Comparison of ENCODE assay signal across 9 mouse cellular contexts in genomic region chr7:112467687-112468111, GRCm38 (mm10). TPM values are rescaled to one million over a fixed set of nuclear protein-coding genes. Genes with fewer than 3 reads are reported as not detected.
A peak's percentile ranks its signal among the peaks of the same experiment; 100 is the strongest.
DNase-seq lines count a peak whose midpoint lies in the region; ATAC-seq and TF ChIP-seq lines count a peak whose summit lies in the region.
"Had no signal": no experiment of that assay in that cellular context is flagged by ENCODE, and none has a peak within 500 bp of the region (broad histone marks: within the 10 kb centered on the region; RNA-seq: fewer than 3 reads in every experiment).

No protein-coding gene starts in this region.

- no peak for TF ChIP-seq EP300 in heart, postnatal 0 days (IDR thresholded peaks at IDR 0.05; ENCODE audit: low read depth)

- H3K4me3 ChIP-seq in forebrain, embryonic 10.5 days: no peak overlapping the region
- no peak overlapping the region for H3K4me3 ChIP-seq in heart, postnatal 0 days (ENCODE audit: low read depth, low read length)
- no peak overlapping the region for H3K4me3 ChIP-seq in midbrain, postnatal 0 days (ENCODE audit: low read depth, low read length)

- peak overlapping the region; percentile 34; the same call in 1 of the 2 replicates for H3K9ac ChIP-seq in heart, postnatal 0 days (replicated peaks; ENCODE audit: low read depth, low read length)
- H3K9ac ChIP-seq in midbrain, postnatal 0 days (replicated peaks; ENCODE audit: low read length, poor library complexity, severe bottlenecking): no peak overlapping the region

- peak; percentile 64 for DNase-seq in adrenal gland, adult 2 months
- no peak for DNase-seq in adrenal gland, adult 8-10 months
- peak; percentile 65 for DNase-seq in forebrain, embryonic 10.5 days (ENCODE audit: extremely low spot score, low spot score)
- DNase-seq in heart, postnatal 0 days (ENCODE audit: low spot score): peak; percentile 58
- DNase-seq in kidney, postnatal 36 days: peak; percentile 52
- peak; percentile 66 for DNase-seq in midbrain, postnatal 0 days (ENCODE audit: low spot score)
- peak; percentile 72 to 83 for DNase-seq in urinary bladder, postnatal 36 days (ENCODE audit: low spot score in 2 of 2)
- DNase-seq in MN1 (ENCODE audit: low spot score): no peak

- peak; percentile 73 for ATAC-seq in heart, postnatal 0 days (ENCODE audit: insufficient read depth, low read depth)
- ATAC-seq in midbrain, postnatal 0 days (ENCODE audit: low FRiP score): no peak

- WGBS in forebrain, embryonic 10.5 days: 16% methylated on average over 11 of the region's 11 CpGs
- 24% methylated on average over 11 of the region's 11 CpGs for WGBS in heart, postnatal 0 days
- WGBS in midbrain, postnatal 0 days: 30% methylated on average over 11 of the region's 11 CpGs

- no peak for TF ChIP-seq CTCF in heart, postnatal 0 days (IDR thresholded peaks at IDR 0.05; ENCODE audit: low read depth)
- no peak for TF ChIP-seq CTCF in midbrain, postnatal 0 days (IDR thresholded peaks at IDR 0.05)

- H3K27ac ChIP-seq in forebrain, embryonic 10.5 days: peak overlapping the region; percentile 79
- peak overlapping the region; percentile 73 for H3K27ac ChIP-seq in heart, postnatal 0 days (ENCODE audit: low read depth)
- H3K27ac ChIP-seq in midbrain, postnatal 0 days (ENCODE audit: low read depth, low read length): peak overlapping the region; percentile 38; the same call in 1 of the 2 replicates

- no peak overlapping the region for H3K4me2 ChIP-seq in heart, postnatal 0 days (ENCODE audit: low read depth, low read length)
- no peak overlapping the region for H3K4me2 ChIP-seq in midbrain, postnatal 0 days (ENCODE audit: low read depth, low read length, poor library complexity, severe bottlenecking)

- peaks cover 7% of the 10 kb centered on the region; the same call in 1 of the 2 replicates for H3K36me3 ChIP-seq in forebrain, embryonic 10.5 days (replicated peaks)
- 0 out of 2 replicates have a peak, but pooled peaks cover 3% of the 10 kb centered on the region for H3K36me3 ChIP-seq in heart, postnatal 0 days (replicated peaks; ENCODE audit: control insufficient read depth, insufficient read depth, low read length)
- no peaks in the 10 kb centered on the region for H3K36me3 ChIP-seq in midbrain, postnatal 0 days (ENCODE audit: insufficient read depth, low read length)

- peaks cover 67% of the 10 kb centered on the region for H3K4me1 ChIP-seq in forebrain, embryonic 10.5 days
- peaks cover 42% of the 10 kb centered on the region for H3K4me1 ChIP-seq in heart, postnatal 0 days (ENCODE audit: control insufficient read depth, insufficient read depth)
- peaks cover under 1% of the 10 kb centered on the region; the same call in 1 of the 2 replicates for H3K4me1 ChIP-seq in midbrain, postnatal 0 days (ENCODE audit: insufficient read depth, low read length)

- H3K9me3 ChIP-seq in forebrain, embryonic 10.5 days: no peaks in the 10 kb centered on the region
- no peaks in the 10 kb centered on the region for H3K9me3 ChIP-seq in heart, postnatal 0 days (replicated peaks; ENCODE audit: control insufficient read depth, low read length)
- no peaks in the 10 kb centered on the region for H3K9me3 ChIP-seq in midbrain, postnatal 0 days (ENCODE audit: low read length)

- H3K27me3 ChIP-seq in forebrain, embryonic 10.5 days (ENCODE audit: poor library complexity, severe bottlenecking): 0 out of 2 replicates have a peak, but pooled peaks cover 3% of the 10 kb centered on the region
- H3K27me3 ChIP-seq in heart, postnatal 0 days (ENCODE audit: control insufficient read depth, insufficient read depth, low read length): no peaks in the 10 kb centered on the region
- H3K27me3 ChIP-seq in midbrain, postnatal 0 days (ENCODE audit: insufficient read depth, low read length): no peaks in the 10 kb centered on the region

RNA-seq across cellular contexts. Expression of gene Parva, which starts 40.4 kb away (rescaled TPM):
- 10 to 100 TPM; 87.9 to 93.4 TPM for total RNA-seq in adrenal gland, adult 2 months (2021)
- polyA plus RNA-seq in adrenal gland, adult 2 months (2012; rRNA removed): 20.0 and 32.7 TPM in 2 replicates
- 100 to 1,000 TPM in 2 of 4 experiments, 10 to 100 TPM in 2; 84.9 to 116 (median 99.1) TPM for total RNA-seq in adrenal gland, adult 8-10 months (2022)
- 51.6 and 54.7 TPM in 2 replicates for polyA plus RNA-seq in forebrain, embryonic 10.5 days (2016; fragmentation: Nextera tagmentation; extraction: Ambion mirVana)
- 46.7 and 53.0 TPM in 2 replicates for total RNA-seq in heart, postnatal 0 days (2014; rRNA removed; ENCODE audit: low replicate concordance)
- polyA plus RNA-seq in heart, postnatal 0 days (2015; fragmentation: Nextera tagmentation; extraction: Ambion mirVana): 39.7 and 41.6 TPM in 2 replicates
- 23.2 and 25.8 TPM in 2 replicates for total RNA-seq in midbrain, postnatal 0 days (2014; rRNA removed)
- 22.9 and 23.3 TPM in 2 replicates for polyA plus RNA-seq in midbrain, postnatal 0 days (2015; fragmentation: Nextera tagmentation; extraction: Ambion mirVana)
- total RNA-seq: common myeloid progenitor, adult 5-6 weeks had no signal

Comparison
In these comparisons a context has a peak if more than half of its experiments do, and no peak if none do; other contexts are left out.
1. DNase-seq: peak in adrenal gland, adult 2 months (single experiment), forebrain, embryonic 10.5 days (single experiment), heart, postnatal 0 days (single experiment), kidney, postnatal 36 days (2 of 2), midbrain, postnatal 0 days (single experiment) and urinary bladder, postnatal 36 days (2 of 2); none in adrenal gland, adult 8-10 months (single experiment) and MN1 (single experiment).
2. Peak in every context shown above with its lines, with median percentiles within 50 percentile points of each other: H3K27ac ChIP-seq.